Mouse (Mus musculus) left cerebral cortex, adult 8-10 months (tissue): Measurements from ENCODE around the gene Ptx3. TPM values are rescaled to one million over a fixed set of nuclear protein-coding genes. Genes with fewer than 3 reads are reported as not detected.
"Not testable (repeated sequence)": the region's sequence is repeated elsewhere in the genome, so short reads cannot be mapped to it uniquely, and the experiment has no call there.

ENCODE experiments used
- DNase-seq, 2 experiments: peaks; one replicate each; pipeline ENCODE4 v3.0.0; 2022; ENCODE audit warnings: low spot score in 2 of 2
- total RNA-seq, 4 experiments: library from RNA; stranded (reverse); gene quantifications; 2 replicates each; pipeline ENCODE4 v1.2.4; 2022

Ptx3 gene
- under 1 TPM; 0.20 to 0.73 (median 0.45) TPM for total RNA-seq

GRCm38 (mm10) chr3:66219655-66220191, at the start of gene Ptx3:
Gene Ptx3, plus strand, starts transcription at chr3:66219910.
- DNase-seq, result no peak

GRCm38 (mm10) chr3:66172907-66173306, 46.8 kb upstream of the Ptx3 start:
- no peak for DNase-seq

GRCm38 (mm10) chr3:66179647-66180046, 40.1 kb upstream of the Ptx3 start:
- DNase-seq, result no peak

GRCm38 (mm10) chr3:66193910-66194562, 25.7 kb upstream of the Ptx3 start:
- no peak for DNase-seq

GRCm38 (mm10) chr3:66208836-66209573, 10.7 kb upstream of the Ptx3 start:
- DNase-seq, result no peak

- no peak for DNase-seq
Measured at GRCm38 (mm10) chr3:66213524-66213923, 6.2 kb upstream of the Ptx3 start.

GRCm38 (mm10) chr3:66215759-66216158, 4.0 kb upstream of the Ptx3 start:
- no peak for DNase-seq

GRCm38 (mm10) chr3:66220554-66221242, 988 bp downstream of the Ptx3 start:
- DNase-seq, result peak; percentile 15 to 18

GRCm38 (mm10) chr3:66221243-66221611, 1.5 kb downstream of the Ptx3 start:
- DNase-seq, result no peak

GRCm38 (mm10) chr3:66224931-66225537, 5.3 kb downstream of the Ptx3 start:
- no peak for DNase-seq

GRCm38 (mm10) chr3:66236234-66236871, 16.6 kb downstream of the Ptx3 start:
- not testable (repeated sequence) for DNase-seq

- DNase-seq, result no peak
Measured at GRCm38 (mm10) chr3:66240476-66240875, 20.8 kb downstream of the Ptx3 start.

- DNase-seq, result no peak
Measured at GRCm38 (mm10) chr3:66251842-66252241, 32.1 kb downstream of the Ptx3 start.

GRCm38 (mm10) chr3:66254504-66255105, 34.9 kb downstream of the Ptx3 start:
- peak in 1 of 2 experiments; percentile 15 for DNase-seq

- no peak for DNase-seq
Measured at GRCm38 (mm10) chr3:66262319-66262718, 42.6 kb downstream of the Ptx3 start.

- DNase-seq, result no peak
Measured at GRCm38 (mm10) chr3:66263270-66263669, 43.6 kb downstream of the Ptx3 start.

Other genes starting within 250 kb of the Ptx3 start
- gene Veph1, start 76.9 kb downstream of the Ptx3 start, total RNA-seq, result under 1 TPM; 0.05 to 0.19 (median 0.12) TPM